Mouse (Mus musculus) hindbrain, embryonic 14.5 days (tissue): ENCODE measurements around the gene Slc45a3. TPM values are rescaled to one million over a fixed set of nuclear protein-coding genes. Genes with fewer than 3 reads are reported as not detected.

Experiments
- ATAC-seq: fragments of 200-750 bp; cut with Nextera tagmentation; 2 replicates; pipeline ENCODE4 v1.8.0; 2017; ENCODE audit warnings: moderate number of reproducible peaks, mild to moderate bottlenecking, moderate TSS enrichment, moderate library complexity; ENCODE audit not compliant: low FRiP score
- DNase-seq: peaks from one replicate; pipeline ENCODE4 v3.0.0-alpha.2; 2015; ENCODE audit warnings: low spot score
- H3K27ac ChIP-seq: fragments of 300-500 bp; sonication (generic); 2 replicates; pipeline ENCODE4 v1.5.1; 2014; ENCODE audit warnings: mild to moderate bottlenecking, moderate library complexity
- H3K27me3 ChIP-seq: fragments of 300-500 bp; sonication (generic); 2 replicates; pipeline ENCODE4 v1.6.1; 2014; ENCODE audit warnings: mild to moderate bottlenecking, low read length, mixed read lengths; ENCODE audit not compliant: control insufficient read depth, insufficient read depth
- H3K36me3 ChIP-seq: fragments of 300-500 bp; sonication (generic); replicated peaks from 2 replicates; pipeline ENCODE4 v1.6.1; 2014; ENCODE audit not compliant: control insufficient read depth, insufficient read depth
- H3K4me1 ChIP-seq: fragments of 300-500 bp; sonication (generic); replicated peaks from 2 replicates; pipeline ENCODE4 v1.6.1; 2014; ENCODE audit warnings: antibody characterized with exemption, low read length, mixed read lengths; ENCODE audit not compliant: control insufficient read depth, insufficient read depth
- H3K4me2 ChIP-seq: fragments of 300-500 bp; sonication (generic); replicated peaks from 2 replicates; pipeline ENCODE4 v1.6.1; 2014; ENCODE audit warnings: mild to moderate bottlenecking, moderate library complexity
- H3K4me3 ChIP-seq: fragments of 300-500 bp; sonication (generic); replicated peaks from 2 replicates; pipeline ENCODE4 v1.5.1; 2014; ENCODE audit warnings: mild to moderate bottlenecking, low read length
- H3K9ac ChIP-seq: fragments of 300-500 bp; sonication (generic); 2 replicates; pipeline ENCODE4 v1.6.1; 2014
- H3K9me3 ChIP-seq: fragments of 300-500 bp; sonication (generic); 2 replicates; pipeline ENCODE4 v1.6.1; 2016; ENCODE audit warnings: low read length; ENCODE audit not compliant: control insufficient read depth
- WGBS: fragments of 180-500 bp; shearing (Covaris S2); extraction: QIAGEN DNeasy Blood & Tissue Kit; methylation state at CpG from one replicate; pipeline ENCODE4 v1.1.7; 2014; 5-methylcytosine and 5-hydroxymethylcytosine counted together
- polyA plus RNA-seq: library from polyadenylated mRNA; unstranded; fragments of >200 nt; fragmentation: Nextera tagmentation; extraction: Ambion mirVana; gene quantifications from 2 replicates; pipeline ENCODE4 v1.2.1, GENCODE M21; 2014

The Slc45a3 gene
- polyA plus RNA-seq, 1 experiment from 2014 or later = 0.82 TPM

DNA sequence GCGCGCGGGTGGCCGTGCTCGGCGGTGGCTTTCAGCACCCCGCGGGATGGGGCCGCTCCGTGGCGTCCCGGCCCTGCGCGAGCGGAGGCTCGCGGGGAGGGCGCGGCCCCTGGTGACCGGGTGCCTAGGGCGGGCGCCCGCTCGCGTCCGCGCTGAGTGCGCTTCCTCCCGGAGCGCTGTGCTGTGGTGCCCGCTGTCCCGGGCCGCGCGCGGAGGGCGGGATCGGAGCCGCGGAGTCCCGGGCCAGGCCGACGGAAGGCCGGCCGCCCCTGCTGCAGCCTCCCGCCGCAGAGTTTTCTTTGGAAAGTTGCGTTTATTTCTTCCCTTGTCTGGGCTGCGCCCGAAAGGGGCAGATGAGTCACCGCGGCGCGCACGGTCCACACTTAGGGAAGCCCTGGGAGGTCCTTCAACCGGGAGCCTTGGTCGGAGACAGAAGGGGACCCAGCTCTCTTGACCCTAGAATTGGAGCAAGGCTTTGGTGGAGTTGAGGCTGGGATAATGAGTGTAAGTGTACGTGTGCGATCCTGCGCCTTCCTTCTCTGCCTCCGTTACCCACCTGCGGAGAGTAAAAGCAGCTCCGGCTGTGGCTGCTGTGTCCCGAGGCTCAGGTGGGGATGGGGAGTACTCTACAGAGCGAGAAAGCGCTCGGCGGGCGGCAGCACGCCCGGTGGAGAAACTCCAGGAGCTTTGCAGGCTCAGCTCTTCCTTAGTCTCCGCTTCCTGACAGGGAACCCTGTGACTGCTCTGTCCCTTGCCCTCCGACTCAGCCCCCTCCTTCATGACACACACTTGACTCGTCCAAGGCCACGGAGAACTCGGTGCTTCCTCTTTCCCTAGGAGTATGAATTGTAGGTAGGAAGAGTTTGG is 551 bp downstream of the Slc45a3 start:
- peaks cover 8% of the 10 kb centered on the region; the same call in 1 of the 2 replicates for H3K4me1 ChIP-seq
- ATAC-seq (peak; percentile 72), DNase-seq (no peak)
- no peak overlapping the region for H3K27ac ChIP-seq
- peak overlapping the region; percentile 83 for H3K4me3 ChIP-seq
- H3K27me3 ChIP-seq = peaks cover 10% of the 10 kb centered on the region
- peak overlapping the region; percentile 98 for H3K4me2 ChIP-seq
- 3% methylated on average over 76 of the region's 76 CpGs for WGBS
- H3K9me3 ChIP-seq = no peaks in the 10 kb centered on the region
- no peaks in the 10 kb centered on the region for H3K36me3 ChIP-seq
- H3K9ac ChIP-seq = peak overlapping the region; percentile 65

DNA sequence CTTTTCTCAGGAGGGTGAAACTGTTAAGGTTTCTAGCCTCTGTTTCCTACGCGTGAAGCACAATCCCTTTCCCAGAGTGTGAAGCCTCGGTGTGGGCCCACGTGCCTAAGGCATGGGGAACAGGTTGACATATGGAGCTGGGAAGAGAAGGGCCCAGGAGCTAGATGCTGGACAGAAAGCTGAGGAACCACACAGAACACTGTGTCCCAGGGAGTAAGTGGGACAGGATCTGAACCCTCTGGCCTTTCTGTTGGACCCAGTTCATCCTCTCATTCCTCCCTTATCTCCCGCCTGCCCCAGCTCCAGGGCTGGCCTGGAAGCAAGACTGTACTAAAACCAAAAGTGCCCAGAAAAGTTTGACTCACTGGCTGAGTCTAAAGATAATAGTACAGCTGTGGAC is 1.3 kb downstream of the Slc45a3 start:
- 26% methylated on average over 5 of the region's 5 CpGs for WGBS
- no peak for ATAC-seq
- Histone ChIP-seq H3K4me2 (peak overlapping the region; percentile 98), H3K27ac (no peak overlapping the region), H3K9me3 (no peaks in the 10 kb centered on the region), H3K4me3 (no peak overlapping the region; the same call in 1 of the 2 replicates), H3K27me3 (peaks cover 10% of the 10 kb centered on the region), H3K9ac (no peak overlapping the region), H3K36me3 (no peaks in the 10 kb centered on the region), H3K4me1 (peaks cover 8% of the 10 kb centered on the region; the same call in 1 of the 2 replicates)
- DNase-seq = no peak

DNA sequence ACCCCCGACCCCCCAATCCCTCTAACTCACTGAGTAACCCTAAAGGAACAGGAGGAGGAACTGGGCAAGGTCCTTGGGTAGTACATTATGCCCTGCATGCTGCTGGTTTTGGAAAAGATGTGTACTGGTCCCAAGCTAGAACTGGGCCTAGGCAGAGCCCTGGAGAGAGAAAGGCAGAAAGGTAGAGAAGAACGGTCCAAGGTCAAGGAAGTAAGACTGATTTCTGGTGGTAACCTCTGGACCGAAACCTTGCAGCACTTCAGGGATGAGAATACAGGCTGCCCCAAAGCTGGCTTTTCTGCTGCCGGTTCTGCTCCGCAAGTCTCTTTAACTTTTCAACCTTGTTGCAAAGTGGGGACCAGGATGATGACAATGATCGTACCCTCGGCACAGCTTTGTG is 1.8 kb downstream of the Slc45a3 start:
- H3K27me3 ChIP-seq = peaks cover 10% of the 10 kb centered on the region
- no peak overlapping the region for H3K4me2 ChIP-seq
- H3K4me3 ChIP-seq = no peak overlapping the region
- no peak overlapping the region for H3K9ac ChIP-seq
- ATAC-seq (no peak), DNase-seq (no peak)
- WGBS = 71% methylated on average over 7 of the region's 7 CpGs
- peaks cover 8% of the 10 kb centered on the region; the same call in 1 of the 2 replicates for H3K4me1 ChIP-seq
- no peaks in the 10 kb centered on the region for H3K36me3 ChIP-seq
- no peak overlapping the region for H3K27ac ChIP-seq
- H3K9me3 ChIP-seq = no peaks in the 10 kb centered on the region

DNA sequence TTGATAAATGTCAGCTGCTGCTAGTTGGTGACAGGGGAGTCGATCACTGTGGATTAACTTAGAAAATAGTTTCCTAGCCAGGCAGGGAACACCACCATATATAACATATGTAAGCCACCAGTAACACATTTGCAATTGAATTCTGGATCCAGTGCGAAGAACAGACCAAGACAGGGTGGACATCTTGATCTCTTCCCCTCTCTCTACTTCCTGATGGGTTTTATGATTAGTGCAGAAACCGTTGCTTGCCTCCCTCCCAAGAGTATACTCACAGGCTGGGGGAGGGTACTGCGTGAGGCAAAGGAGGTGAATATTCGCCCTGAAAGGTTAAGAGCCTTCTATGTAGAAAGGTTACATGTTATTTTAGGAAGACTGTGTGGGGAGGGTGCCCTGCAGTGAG is 3.1 kb downstream of the Slc45a3 start:
- WGBS = 39% methylated on average over 5 of the region's 5 CpGs

DNA sequence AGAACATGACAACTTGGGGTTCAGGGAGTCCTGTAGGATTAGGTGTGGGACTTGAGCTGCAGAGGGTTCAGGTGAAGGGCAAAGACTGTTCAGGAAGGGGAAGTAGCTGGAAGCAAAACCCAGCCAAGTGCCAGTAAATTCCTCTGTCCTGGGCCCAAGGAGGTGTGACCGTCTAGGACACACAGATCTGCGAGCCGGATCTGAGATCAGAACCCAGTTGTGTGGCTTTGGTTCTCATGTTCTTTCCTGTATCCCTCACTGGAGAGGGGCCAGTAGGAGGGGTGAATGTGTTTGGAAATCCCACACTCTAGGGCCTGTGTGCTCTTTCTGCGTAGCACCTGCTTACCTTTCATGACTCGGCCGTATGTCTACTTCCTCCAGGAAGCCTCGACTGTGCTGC is 4.6 kb downstream of the Slc45a3 start:
- no peak overlapping the region for H3K4me2 ChIP-seq
- no peak overlapping the region for H3K4me3 ChIP-seq
- H3K9ac ChIP-seq = no peak overlapping the region
- DNase-seq (no peak), ATAC-seq (no peak)
- H3K36me3 ChIP-seq = no peaks in the 10 kb centered on the region
- WGBS = 83% methylated on average over 7 of the region's 7 CpGs
- H3K9me3 ChIP-seq = no peaks in the 10 kb centered on the region
- no peak overlapping the region for H3K27ac ChIP-seq
- peaks cover 22% of the 10 kb centered on the region; the same call in 1 of the 2 replicates for H3K4me1 ChIP-seq
- peaks cover 13% of the 10 kb centered on the region for H3K27me3 ChIP-seq

More for the DNA sequence above, 3.1 kb downstream of the Slc45a3 start:
- ATAC-seq = no peak
- Histone ChIP-seq H3K9ac (no peak overlapping the region), H3K4me3 (no peak overlapping the region), H3K9me3 (no peaks in the 10 kb centered on the region), H3K27ac (no peak overlapping the region), H3K4me2 (no peak overlapping the region), H3K36me3 (no peaks in the 10 kb centered on the region), H3K27me3 (peaks cover 10% of the 10 kb centered on the region), H3K4me1 (peaks cover 8% of the 10 kb centered on the region; the same call in 1 of the 2 replicates)
- no peak for DNase-seq

DNA sequence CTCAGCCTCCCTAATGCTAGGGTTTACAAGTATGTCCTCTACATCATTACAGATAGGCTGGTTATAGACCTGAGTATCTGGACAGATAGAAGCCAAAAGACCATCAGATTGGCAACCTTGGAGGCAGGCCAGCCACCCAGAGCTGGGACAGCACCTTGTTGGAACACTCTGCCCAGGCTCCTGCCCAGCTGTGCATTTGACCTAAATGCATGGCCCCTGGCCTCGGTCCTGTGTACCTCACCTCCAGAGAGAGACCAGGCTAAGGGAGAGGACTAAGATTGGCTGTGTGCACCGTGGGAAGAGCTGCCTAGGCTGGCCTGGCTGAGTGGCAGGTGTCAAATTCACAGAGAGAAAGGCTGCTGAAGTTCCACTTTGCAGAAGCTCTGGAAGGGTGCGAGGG is 5.8 kb downstream of the Slc45a3 start:
- H3K27me3 ChIP-seq = peaks cover 13% of the 10 kb centered on the region
- H3K4me2 ChIP-seq = no peak overlapping the region
- no peak overlapping the region for H3K9ac ChIP-seq
- no peak for DNase-seq
- no peak overlapping the region for H3K4me3 ChIP-seq
- H3K36me3 ChIP-seq = no peaks in the 10 kb centered on the region
- no peak overlapping the region for H3K27ac ChIP-seq
- no peaks in the 10 kb centered on the region for H3K9me3 ChIP-seq
- ATAC-seq = no peak
- peaks cover 19% of the 10 kb centered on the region; the same call in 1 of the 2 replicates for H3K4me1 ChIP-seq
- WGBS = 41% methylated on average over 3 of the region's 3 CpGs

DNA sequence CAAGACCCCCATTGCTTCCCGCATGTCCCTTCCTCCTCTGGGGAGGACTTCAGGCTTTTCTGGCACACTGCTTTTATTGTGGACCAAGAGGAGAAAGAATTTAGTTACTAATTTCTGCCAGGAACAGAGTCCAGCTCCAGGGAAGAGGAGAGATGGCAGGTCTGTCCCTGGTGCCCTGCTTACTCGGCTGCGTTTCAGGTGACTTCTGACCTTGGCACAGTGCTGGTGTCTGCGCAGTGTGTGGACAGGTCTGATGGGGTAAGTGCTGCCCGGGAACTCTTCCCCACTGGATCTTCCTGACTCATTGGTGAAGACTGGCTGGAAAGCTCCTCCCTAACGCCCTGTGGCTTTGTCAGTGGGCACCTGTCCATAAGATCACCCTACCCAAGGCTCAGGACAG is 6.2 kb downstream of the Slc45a3 start:
- Histone ChIP-seq H3K4me1 (peaks cover 15% of the 10 kb centered on the region; the same call in 1 of the 2 replicates), H3K4me3 (no peak overlapping the region), H3K36me3 (no peaks in the 10 kb centered on the region), H3K27ac (no peak overlapping the region), H3K27me3 (peaks cover 13% of the 10 kb centered on the region), H3K9me3 (no peaks in the 10 kb centered on the region), H3K9ac (no peak overlapping the region), H3K4me2 (no peak overlapping the region)
- no peak for DNase-seq
- 72% methylated on average over 6 of the region's 6 CpGs for WGBS
- no peak for ATAC-seq

DNA sequence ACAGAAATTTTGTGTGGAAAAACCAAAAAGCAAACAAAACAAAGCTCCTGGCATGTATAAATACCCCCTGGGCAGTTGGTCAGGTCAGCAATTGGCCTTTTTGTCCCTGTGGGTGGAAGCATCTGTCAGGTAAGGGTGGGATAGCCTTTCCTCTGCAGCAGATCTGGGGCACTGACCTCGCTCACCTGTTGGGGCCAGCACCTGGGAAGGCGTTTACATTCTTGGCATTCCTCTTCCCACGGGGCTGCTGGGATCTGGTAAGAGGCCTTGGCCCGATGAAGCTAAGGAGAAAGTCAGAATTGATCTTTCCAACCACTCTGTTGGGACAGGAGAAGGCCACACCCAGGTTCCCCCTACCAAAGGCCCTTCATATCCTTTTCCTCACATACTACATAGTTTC is 7.1 kb downstream of the Slc45a3 start:
- DNase-seq = no peak
- Histone ChIP-seq H3K4me3 (no peak overlapping the region), H3K4me2 (no peak overlapping the region), H3K27me3 (peaks cover 6% of the 10 kb centered on the region; the same call in 1 of the 2 replicates), H3K9ac (no peak overlapping the region), H3K36me3 (no peaks in the 10 kb centered on the region), H3K9me3 (no peaks in the 10 kb centered on the region), H3K4me1 (peaks cover 15% of the 10 kb centered on the region; the same call in 1 of the 2 replicates), H3K27ac (no peak overlapping the region)
- no peak for ATAC-seq
- 48% methylated on average over 4 of the region's 4 CpGs for WGBS

DNA sequence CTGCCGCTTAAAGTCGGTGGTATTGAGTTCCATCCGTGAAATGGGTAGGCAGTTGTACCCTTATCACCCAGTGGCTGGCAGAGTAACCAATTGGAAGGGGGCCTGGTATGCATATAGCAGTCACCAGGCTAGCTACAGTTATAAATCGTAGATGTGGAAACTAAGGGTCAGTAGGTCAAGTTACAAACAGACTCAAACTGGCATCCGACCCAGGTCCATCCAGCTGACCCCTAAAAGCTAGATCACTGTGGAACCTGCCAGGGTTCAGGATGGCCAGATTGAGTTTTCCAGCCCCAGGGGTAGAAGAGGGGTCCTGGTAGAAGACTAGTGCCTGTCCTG is 7.5 kb downstream of the Slc45a3 start:
- 34% methylated on average over 5 of the region's 5 CpGs for WGBS
- ATAC-seq (no peak), DNase-seq (no peak)
- no peak overlapping the region for H3K27ac ChIP-seq
- peaks cover 3% of the 10 kb centered on the region; the same call in 1 of the 2 replicates for H3K27me3 ChIP-seq
- no peak overlapping the region for H3K4me2 ChIP-seq
- H3K4me1 ChIP-seq = peaks cover 15% of the 10 kb centered on the region; the same call in 1 of the 2 replicates
- H3K9me3 ChIP-seq = no peaks in the 10 kb centered on the region
- no peaks in the 10 kb centered on the region for H3K36me3 ChIP-seq
- H3K9ac ChIP-seq = no peak overlapping the region
- no peak overlapping the region for H3K4me3 ChIP-seq
